Mouse (Mus musculus) adrenal gland, postnatal 10 days (tissue): ENCODE measurements around the gene Zc2hc1c. TPM values are rescaled to one million over a fixed set of nuclear protein-coding genes. Genes with fewer than 3 reads are reported as not detected.

Experiments
- DNase-seq: peaks from one replicate; pipeline ENCODE4 v3.0.0; 2021; ENCODE audit warnings: mixed read lengths
- microRNA-seq: library from miRNA; unstranded; fragments of <30 nt; microRNA quantifications from one replicate; pipeline ENCODE4 v1.2.0, GENCODE M21; 2021
- total RNA-seq, 2 experiments: library from RNA; stranded (reverse); gene quantifications; 2 replicates each; pipeline ENCODE4 v1.2.3; 2021

Gene Zc2hc1c
- total RNA-seq, 2 experiments from 2014 or later = 0.78 to 1.2 TPM

DNA sequence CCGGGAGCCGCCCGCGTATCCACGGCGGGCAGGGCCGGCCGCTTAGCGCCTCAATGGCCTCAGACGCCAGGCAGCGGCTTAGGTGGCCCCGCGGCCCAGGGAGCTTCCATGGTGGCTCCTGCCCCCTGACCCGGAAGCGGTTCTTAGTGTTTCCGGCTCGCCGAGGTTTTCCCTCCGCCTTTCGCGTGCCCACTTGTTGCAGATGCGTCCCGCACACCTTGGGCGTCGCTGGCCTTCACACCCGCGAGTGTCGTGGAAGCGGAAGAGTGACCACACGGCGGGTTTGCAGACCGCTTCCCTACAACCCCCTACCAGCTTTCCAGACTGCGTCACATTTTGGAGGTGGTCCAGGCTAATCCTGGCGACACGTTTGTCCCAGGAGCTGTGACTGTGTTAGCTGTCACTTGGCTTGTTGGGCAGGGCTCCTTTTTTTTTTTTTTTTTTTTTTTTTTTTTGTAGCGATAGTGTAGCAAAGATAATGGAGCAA, 50.9 kb downstream of the Zc2hc1c start, which contains the start of gene Nek9:
Nek9 (minus strand) TSS at position 120 of the 487 bp plus-strand sequence.
- DNase-seq = peak; percentile 96

DNA sequence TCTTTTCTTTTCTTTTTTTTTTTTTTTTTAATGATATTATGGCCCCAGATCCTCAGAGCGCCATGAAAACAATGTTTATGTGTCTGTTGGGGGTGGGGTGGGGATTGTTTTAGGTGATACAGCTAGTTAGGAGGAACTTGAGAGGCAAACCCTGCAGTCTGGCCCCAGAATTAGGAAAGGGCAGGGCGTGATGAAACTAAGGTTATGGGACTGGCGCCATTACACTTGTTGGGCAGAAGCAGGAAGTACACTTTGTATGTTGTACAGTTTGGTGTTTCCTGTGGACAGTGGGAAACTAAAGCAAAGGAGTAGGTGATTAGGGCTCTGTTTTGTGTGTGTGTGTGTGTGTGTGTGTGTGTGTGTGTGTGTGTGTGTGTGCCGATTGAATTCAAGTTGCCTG, 51.6 kb downstream of the Zc2hc1c start:
- DNase-seq = peak; percentile 30

DNA sequence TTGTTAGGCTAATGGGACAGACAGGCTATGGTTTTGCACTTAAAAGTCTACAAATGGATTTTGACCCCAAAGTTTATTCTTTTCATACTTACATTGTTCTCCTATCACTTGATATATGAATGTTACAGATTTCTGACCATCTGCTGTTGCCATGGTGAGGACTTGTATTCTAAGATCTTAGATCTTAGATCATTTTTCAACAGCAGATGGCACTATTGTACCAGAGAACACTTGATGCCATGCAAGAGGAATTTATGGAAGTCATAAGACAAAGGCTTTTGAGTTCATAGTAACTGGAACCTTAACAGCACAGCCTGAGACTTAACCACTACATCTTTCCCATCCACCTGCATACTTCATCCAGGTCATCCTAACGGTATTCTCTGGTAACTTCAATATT, 52.7 kb downstream of the Zc2hc1c start:
- DNase-seq = peak; percentile 28

DNA sequence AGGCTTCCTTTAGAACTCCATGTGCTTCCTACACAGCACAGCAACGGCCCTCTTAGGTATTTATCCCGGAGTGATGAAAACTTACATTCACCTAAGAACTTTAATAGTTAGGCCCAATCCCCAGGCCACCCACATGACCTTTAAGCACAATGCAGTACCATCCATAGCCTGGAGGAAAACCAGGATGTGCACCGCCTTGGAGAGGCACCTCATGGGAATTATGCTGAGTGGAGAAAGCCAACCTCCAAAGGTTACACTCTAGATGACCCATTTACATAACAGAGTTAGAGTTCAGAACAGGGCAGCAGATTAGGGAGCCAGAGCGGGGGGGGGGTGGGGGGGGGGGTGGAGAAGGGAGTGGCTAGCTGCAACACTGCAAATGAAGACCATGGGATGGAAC, 53.9 kb downstream of the Zc2hc1c start:
- no peak for DNase-seq

DNA sequence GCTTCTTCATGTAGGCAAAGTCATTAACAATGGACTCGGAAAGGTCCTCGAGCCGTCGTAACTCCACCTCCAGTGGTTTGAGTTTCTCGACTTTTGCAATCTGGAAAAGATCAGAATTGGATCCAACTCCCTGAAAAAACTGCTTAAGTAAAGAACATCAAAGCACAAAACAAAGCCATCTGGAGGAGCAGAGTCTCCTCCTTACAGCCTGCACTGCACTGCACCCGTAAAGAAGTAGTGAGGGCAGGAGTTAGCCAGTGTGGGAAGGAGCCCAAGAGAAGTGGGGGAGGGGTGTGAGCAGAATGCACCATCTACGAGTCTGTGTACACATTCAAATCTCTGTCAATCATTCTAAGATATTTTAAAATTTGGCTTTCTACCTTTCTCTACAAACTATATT, 55.9 kb downstream of the Zc2hc1c start:
- DNase-seq = no peak

DNA sequence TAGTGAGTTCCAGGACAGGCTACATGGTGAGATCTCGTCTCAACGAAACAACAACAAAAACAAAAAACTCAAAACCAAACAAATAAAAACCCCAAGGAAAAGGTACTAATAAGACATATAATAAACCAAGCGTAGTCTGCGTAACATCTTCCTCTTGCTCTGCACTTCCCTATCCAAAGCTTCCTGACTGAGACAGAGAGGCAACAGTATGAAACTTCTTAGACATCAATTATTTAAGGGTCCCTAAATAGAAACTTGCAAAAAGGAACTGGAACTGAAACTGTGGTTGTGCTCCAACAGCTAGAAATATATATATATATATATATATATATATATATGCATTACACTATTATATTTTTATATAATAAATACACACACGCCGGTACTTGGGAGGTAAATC, 57.2 kb downstream of the Zc2hc1c start:
- no peak for DNase-seq

DNA sequence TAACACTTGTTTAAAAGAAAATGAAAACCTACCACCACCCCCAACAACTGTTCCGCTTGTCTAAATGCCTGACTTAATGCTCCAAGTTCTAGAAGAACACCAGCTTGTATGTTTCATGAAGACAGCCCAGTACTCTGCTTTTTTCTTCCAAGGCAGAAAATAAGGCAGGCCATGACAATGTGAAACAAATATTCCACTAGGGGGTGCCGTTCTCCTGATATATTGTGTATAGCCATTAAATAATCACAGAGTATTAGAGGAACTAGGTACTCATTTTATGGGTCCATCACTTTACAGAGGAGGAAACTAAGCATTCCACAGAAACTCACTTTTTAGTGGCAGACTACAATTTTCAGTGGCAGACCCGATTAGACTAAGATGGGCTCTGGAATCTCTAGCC, 58.0 kb downstream of the Zc2hc1c start:
- peak; percentile 66 for DNase-seq

DNA sequence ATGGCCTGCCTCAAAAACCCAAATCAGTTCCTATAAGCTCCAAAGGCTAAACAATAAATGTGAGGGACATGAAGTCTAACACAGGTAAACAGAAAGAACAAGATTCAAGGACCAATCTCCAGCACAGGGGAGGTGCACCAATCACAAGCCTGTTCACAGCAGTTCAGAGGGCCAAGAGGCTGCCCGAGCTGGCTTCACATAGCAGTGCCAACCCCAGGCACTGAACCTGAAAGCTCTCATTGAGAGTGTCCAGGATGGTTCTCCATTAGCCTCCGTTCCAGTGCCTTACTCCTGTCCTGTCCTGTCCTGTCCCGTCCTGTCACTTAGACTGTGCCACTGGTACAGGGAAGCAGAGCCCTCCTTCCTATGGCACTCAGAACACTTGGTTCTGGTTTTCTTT, 58.8 kb downstream of the Zc2hc1c start:
- DNase-seq = no peak

DNA sequence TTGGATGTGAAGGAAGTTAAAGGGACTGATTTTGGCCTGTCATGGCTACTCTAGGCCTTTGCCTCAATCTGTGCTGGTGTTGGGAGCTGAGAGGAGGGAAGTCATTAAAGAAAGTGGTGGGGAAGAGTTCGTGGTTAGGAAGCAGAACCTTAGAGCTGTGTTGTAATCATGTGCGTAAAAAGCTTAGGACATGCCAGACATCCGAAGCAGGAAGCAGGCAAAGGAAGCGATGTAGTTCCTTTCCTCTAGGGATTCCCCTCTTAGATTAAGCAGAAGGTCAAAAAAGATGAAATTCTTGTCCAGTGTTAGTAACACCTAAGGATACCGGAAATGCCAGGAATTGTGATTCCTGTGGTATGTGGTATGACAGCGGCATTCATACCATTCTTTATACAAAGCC, 59.9 kb downstream of the Zc2hc1c start:
- no peak for DNase-seq

Small RNAs within 50 kb of the gene (microRNA-seq; reads per million reads assigned to microRNA genes)
- gene Mir6938 = not detected

Other genes with a start within 250 kb of the Zc2hc1c start
- 1 to 10 TPM; 6.2 to 7.5 TPM for gene Prox2, start 177.8 kb upstream of the Zc2hc1c start, total RNA-seq
- gene Dlst, start 177.8 kb upstream of the Zc2hc1c start, total RNA-seq = 100 to 1,000 TPM; 710 to 782 TPM
- gene Rps6kl1, start 137.3 kb upstream of the Zc2hc1c start, total RNA-seq = 1 to 10 TPM; 1.1 to 2.3 TPM
- gene Pgf, start 110.8 kb upstream of the Zc2hc1c start, total RNA-seq = 1 to 10 TPM; 1.8 TPM
- 10 to 100 TPM; 59.5 to 62.7 TPM for gene Eif2b2, start 69.1 kb upstream of the Zc2hc1c start, total RNA-seq
- 10 to 100 TPM in 1 of 2 experiments, 1 to 10 TPM in 1; 8.6 to 11.5 TPM for gene Mlh3, start 18.0 kb upstream of the Zc2hc1c start, total RNA-seq
- 10 to 100 TPM; 28.2 to 31.0 TPM for gene Acyp1, start 153 bp upstream of the Zc2hc1c start, total RNA-seq
- 10 to 100 TPM; 57.5 to 65.8 TPM for gene Nek9, start 50.8 kb downstream of the Zc2hc1c start, total RNA-seq
- 100 to 1,000 TPM; 222 to 223 TPM for gene Tmed10, start 86.3 kb downstream of the Zc2hc1c start, total RNA-seq
- gene Fos, start 185.3 kb downstream of the Zc2hc1c start, total RNA-seq = 10 to 100 TPM in 1 of 2 experiments, 1 to 10 TPM in 1; 5.8 to 25.4 TPM